Mouse (Mus musculus): Measurements from ENCODE around the gene Kptn. TPM values are rescaled to one million over a fixed set of nuclear protein-coding genes. Genes with fewer than 3 reads are reported as not detected.

Gene Kptn
- polyA plus RNA-seq, 1 experiment from 2014 or later, result 8.6 TPM

GRCm38 (mm10) chr7:16125829-16126228 lies 6.1 kb downstream of the Kptn start:
- no peak overlapping the region for H3K4me3 ChIP-seq (replicated peaks)
- peaks cover 19% of the 10 kb centered on the region for H3K27me3 ChIP-seq
- no peak overlapping the region for H3K4me2 ChIP-seq
- no peaks in the 10 kb centered on the region for H3K9me3 ChIP-seq (replicated peaks)
- no peak overlapping the region for H3K27ac ChIP-seq (replicated peaks)
- no peak for ATAC-seq (ENCODE audit: insufficient read depth)
- WGBS (ENCODE audit: insufficient replicate concordance), result 67% methylated on average over 9 of the region's 9 CpGs
- peaks cover 10% of the 10 kb centered on the region; the same call in 1 of the 2 replicates for H3K4me1 ChIP-seq (replicated peaks)
- H3K36me3 ChIP-seq (replicated peaks), result no peaks in the 10 kb centered on the region
- H3K9ac ChIP-seq, result no peak overlapping the region

GRCm38 (mm10) chr7:16128344-16128743 lies 8.6 kb downstream of the Kptn start:
- Histone ChIP-seq H3K9ac (no peak overlapping the region), H3K27ac (replicated peaks) (no peak overlapping the region), H3K27me3 (peaks cover 41% of the 10 kb centered on the region), H3K36me3 (replicated peaks) (no peaks in the 10 kb centered on the region), H3K9me3 (replicated peaks) (no peaks in the 10 kb centered on the region), H3K4me3 (replicated peaks) (no peak overlapping the region), H3K4me2 (no peak overlapping the region), H3K4me1 (replicated peaks) (peaks cover 9% of the 10 kb centered on the region; the same call in 1 of the 2 replicates)
- no peak for ATAC-seq (ENCODE audit: insufficient read depth)
- WGBS (ENCODE audit: insufficient replicate concordance), result 59% methylated on average over 6 of the region's 6 CpGs

GRCm38 (mm10) chr7:16128899-16129298 lies 9.2 kb downstream of the Kptn start:
- no peaks in the 10 kb centered on the region for H3K9me3 ChIP-seq (replicated peaks)
- H3K9ac ChIP-seq, result no peak overlapping the region
- H3K4me1 ChIP-seq (replicated peaks), result peaks cover 9% of the 10 kb centered on the region; the same call in 1 of the 2 replicates
- no peak overlapping the region for H3K4me2 ChIP-seq
- no peaks in the 10 kb centered on the region for H3K36me3 ChIP-seq (replicated peaks)
- WGBS (ENCODE audit: insufficient replicate concordance), result 53% methylated on average over 5 of the region's 5 CpGs
- H3K27ac ChIP-seq (replicated peaks), result no peak overlapping the region
- H3K27me3 ChIP-seq, result peaks cover 47% of the 10 kb centered on the region
- no peak overlapping the region for H3K4me3 ChIP-seq (replicated peaks)
- ATAC-seq (ENCODE audit: insufficient read depth), result no peak

GRCm38 (mm10) chr7:16129421-16129845 lies 9.7 kb downstream of the Kptn start, which contains the start of gene Slc8a2:
Gene Slc8a2, plus strand, starts transcription at chr7:16129826.
- peaks cover 47% of the 10 kb centered on the region for H3K27me3 ChIP-seq

GRCm38 (mm10) chr7:16129846-16130691 lies 10.4 kb downstream of the Kptn start:
- Histone ChIP-seq H3K27me3 (peaks cover 47% of the 10 kb centered on the region), H3K4me2 (peak overlapping the region; percentile 59), H3K36me3 (replicated peaks) (no peaks in the 10 kb centered on the region), H3K9me3 (replicated peaks) (no peaks in the 10 kb centered on the region), H3K9ac (no peak overlapping the region), H3K4me1 (replicated peaks) (peaks cover 9% of the 10 kb centered on the region; the same call in 1 of the 2 replicates), H3K27ac (replicated peaks) (no peak overlapping the region), H3K4me3 (replicated peaks) (peak overlapping the region; percentile 32)
- 0 out of 2 replicates have a peak, but pooled peaks have one; percentile 37 for ATAC-seq (ENCODE audit: insufficient read depth)
- 2% methylated on average over 38 of the region's 38 CpGs for WGBS (ENCODE audit: insufficient replicate concordance)

More at GRCm38 (mm10) chr7:16129421-16129845, 9.7 kb downstream of the Kptn start, which contains the start of gene Slc8a2:
- 3% methylated on average over 12 of the region's 12 CpGs for WGBS (ENCODE audit: insufficient replicate concordance)
- H3K4me2 ChIP-seq, result peak within 1 kb of the TSS; percentile 59
- no peak within 1 kb of the TSS for H3K9ac ChIP-seq
- H3K4me3 ChIP-seq (replicated peaks), result peak within 1 kb of the TSS; percentile 32
- H3K9me3 ChIP-seq (replicated peaks), result no peaks in the 10 kb centered on the region
- peak; percentile 63 for ATAC-seq (ENCODE audit: insufficient read depth)
- H3K27ac ChIP-seq (replicated peaks), result no peak within 1 kb of the TSS
- no peaks in the 10 kb centered on the region for H3K36me3 ChIP-seq (replicated peaks)
- peaks cover 9% of the 10 kb centered on the region; the same call in 1 of the 2 replicates for H3K4me1 ChIP-seq (replicated peaks)

GRCm38 (mm10) chr7:16130956-16131634 lies 11.4 kb downstream of the Kptn start:
- no peaks in the 10 kb centered on the region for H3K36me3 ChIP-seq (replicated peaks)
- H3K4me3 ChIP-seq (replicated peaks), result no peak overlapping the region
- no peak overlapping the region for H3K27ac ChIP-seq (replicated peaks)
- ATAC-seq (ENCODE audit: insufficient read depth), result no peak
- no peaks in the 10 kb centered on the region for H3K9me3 ChIP-seq (replicated peaks)
- H3K4me2 ChIP-seq, result no peak overlapping the region
- H3K4me1 ChIP-seq (replicated peaks), result peaks cover 9% of the 10 kb centered on the region; the same call in 1 of the 2 replicates
- H3K9ac ChIP-seq, result no peak overlapping the region
- WGBS (ENCODE audit: insufficient replicate concordance), result 30% methylated on average over 13 of the region's 13 CpGs
- peaks cover 47% of the 10 kb centered on the region for H3K27me3 ChIP-seq

GRCm38 (mm10) chr7:16132161-16132581 lies 12.5 kb downstream of the Kptn start:
- no peak overlapping the region for H3K9ac ChIP-seq
- H3K27me3 ChIP-seq, result peaks cover 47% of the 10 kb centered on the region
- WGBS (ENCODE audit: insufficient replicate concordance), result 4% methylated on average over 7 of the region's 7 CpGs
- no peak overlapping the region for H3K4me3 ChIP-seq (replicated peaks)
- no peak overlapping the region for H3K4me2 ChIP-seq
- no peak overlapping the region for H3K27ac ChIP-seq (replicated peaks)
- H3K36me3 ChIP-seq (replicated peaks), result no peaks in the 10 kb centered on the region
- H3K4me1 ChIP-seq (replicated peaks), result peaks cover 9% of the 10 kb centered on the region; the same call in 1 of the 2 replicates
- no peak for ATAC-seq (ENCODE audit: insufficient read depth)
- no peaks in the 10 kb centered on the region for H3K9me3 ChIP-seq (replicated peaks)

- H3K9me3 ChIP-seq (replicated peaks), result no peaks in the 10 kb centered on the region
- no peak overlapping the region for H3K27ac ChIP-seq (replicated peaks)
- H3K4me3 ChIP-seq (replicated peaks), result no peak overlapping the region
- no peak overlapping the region for H3K4me2 ChIP-seq
- H3K36me3 ChIP-seq (replicated peaks), result no peaks in the 10 kb centered on the region
- no peak for ATAC-seq (ENCODE audit: insufficient read depth)
- peaks cover 9% of the 10 kb centered on the region; the same call in 1 of the 2 replicates for H3K4me1 ChIP-seq (replicated peaks)
- peaks cover 47% of the 10 kb centered on the region for H3K27me3 ChIP-seq
- H3K9ac ChIP-seq, result no peak overlapping the region
- 40% methylated on average over 3 of the region's 3 CpGs for WGBS (ENCODE audit: insufficient replicate concordance)
Observed at GRCm38 (mm10) chr7:16132926-16133325, 13.2 kb downstream of the Kptn start.

- no peak overlapping the region for H3K4me3 ChIP-seq (replicated peaks)
- no peak overlapping the region for H3K4me2 ChIP-seq
- no peak overlapping the region for H3K27ac ChIP-seq (replicated peaks)
- H3K9ac ChIP-seq, result no peak overlapping the region
- peaks cover 9% of the 10 kb centered on the region; the same call in 1 of the 2 replicates for H3K4me1 ChIP-seq (replicated peaks)
- peaks cover 47% of the 10 kb centered on the region for H3K27me3 ChIP-seq
- 73% methylated on average over 9 of the region's 9 CpGs for WGBS (ENCODE audit: insufficient replicate concordance)
- ATAC-seq (ENCODE audit: insufficient read depth), result no peak
- no peaks in the 10 kb centered on the region for H3K9me3 ChIP-seq (replicated peaks)
- H3K36me3 ChIP-seq (replicated peaks), result no peaks in the 10 kb centered on the region
Observed at GRCm38 (mm10) chr7:16133691-16134090, 14.0 kb downstream of the Kptn start.

GRCm38 (mm10) chr7:16134951-16135392 lies 15.3 kb downstream of the Kptn start:
- Histone ChIP-seq H3K9ac (no peak overlapping the region), H3K36me3 (replicated peaks) (no peaks in the 10 kb centered on the region), H3K4me1 (replicated peaks) (0 out of 2 replicates have a peak, but pooled peaks cover 4% of the 10 kb centered on the region), H3K4me2 (no peak overlapping the region), H3K27me3 (peaks cover 37% of the 10 kb centered on the region), H3K27ac (replicated peaks) (no peak overlapping the region), H3K9me3 (replicated peaks) (no peaks in the 10 kb centered on the region), H3K4me3 (replicated peaks) (no peak overlapping the region)
- WGBS (ENCODE audit: insufficient replicate concordance), result 50% methylated on average over 7 of the region's 7 CpGs
- ATAC-seq (ENCODE audit: insufficient read depth), result no peak
